12 mouse cellular contexts compared by ENCODE assay signal in genomic region chr4:127263438-127264182, GRCm38 (mm10). TPM values are rescaled to one million over a fixed set of nuclear protein-coding genes. Genes with fewer than 3 reads are reported as not detected.
DNase-seq lines count a peak whose midpoint lies in the region; ATAC-seq and TF ChIP-seq lines count a peak whose summit lies in the region.
"Had no signal": no experiment of that assay in that cellular context is flagged by ENCODE, and none has a peak within 500 bp of the region (broad histone marks: within the 10 kb centered on the region; RNA-seq: fewer than 3 reads in every experiment).

No protein-coding gene starts in this region.

- H3K9me3 ChIP-seq in hindbrain, embryonic 11.5 days (ENCODE audit: control insufficient read depth, low read length), result no peaks in the 10 kb centered on the region
- no peaks in the 10 kb centered on the region for H3K9me3 ChIP-seq in hindbrain, embryonic 12.5 days (replicated peaks)
- no peaks in the 10 kb centered on the region for H3K9me3 ChIP-seq in heart, embryonic 10.5 days
- H3K9me3 ChIP-seq in kidney, postnatal 0 days (replicated peaks; ENCODE audit: low read length), result no peaks in the 10 kb centered on the region
- H3K9me3 ChIP-seq: stomach, embryonic 15.5 days had no signal

- no peaks in the 10 kb centered on the region for H3K4me1 ChIP-seq in hindbrain, embryonic 11.5 days (replicated peaks; ENCODE audit: control insufficient read depth, insufficient read depth, low read length)
- peaks cover 8% of the 10 kb centered on the region for H3K4me1 ChIP-seq in hindbrain, embryonic 12.5 days
- H3K4me1 ChIP-seq in heart, embryonic 10.5 days, result peaks cover 28% of the 10 kb centered on the region
- no peaks in the 10 kb centered on the region for H3K4me1 ChIP-seq in kidney, postnatal 0 days (replicated peaks; ENCODE audit: insufficient read depth, low read length)
- H3K4me1 ChIP-seq: stomach, embryonic 15.5 days had no signal

- H3K27me3 ChIP-seq in hindbrain, embryonic 11.5 days (ENCODE audit: control insufficient read depth, insufficient read depth, low read length), result no peaks in the 10 kb centered on the region
- H3K27me3 ChIP-seq in hindbrain, embryonic 12.5 days, result no peaks in the 10 kb centered on the region; the same call in 1 of the 2 replicates
- peaks cover 4% of the 10 kb centered on the region; the same call in 1 of the 2 replicates for H3K27me3 ChIP-seq in heart, embryonic 10.5 days (ENCODE audit: insufficient read depth, poor library complexity, severe bottlenecking)
- no peaks in the 10 kb centered on the region for H3K27me3 ChIP-seq in kidney, postnatal 0 days (ENCODE audit: insufficient read depth, low read length)
- H3K27me3 ChIP-seq: stomach, embryonic 15.5 days had no signal

- WGBS in hindbrain, embryonic 11.5 days, result 62% methylated on average over 19 of the region's 19 CpGs
- 61% methylated on average over 19 of the region's 19 CpGs for WGBS in hindbrain, embryonic 12.5 days
- 44% methylated on average over 19 of the region's 19 CpGs for WGBS in heart, embryonic 10.5 days
- WGBS in kidney, postnatal 0 days, result 56% methylated on average over 19 of the region's 19 CpGs

- 0 out of 2 replicates have a peak overlapping the region, but pooled peaks have one; percentile 13 for H3K27ac ChIP-seq in hindbrain, embryonic 11.5 days (ENCODE audit: low read depth, low read length)
- H3K27ac ChIP-seq in hindbrain, embryonic 12.5 days, result no peak overlapping the region
- peak overlapping the region; percentile 63 for H3K27ac ChIP-seq in heart, embryonic 10.5 days
- H3K27ac ChIP-seq in kidney, postnatal 0 days, result peak overlapping the region; percentile 54
- H3K27ac ChIP-seq: stomach, embryonic 15.5 days had no signal

- ATAC-seq in hindbrain, embryonic 11.5 days (ENCODE audit: low FRiP score), result no peak
- ATAC-seq in hindbrain, embryonic 12.5 days (ENCODE audit: low FRiP score), result no peak
- ATAC-seq in kidney, postnatal 0 days (replicated peaks; ENCODE audit: low FRiP score, low read depth), result no peak

- H3K9ac ChIP-seq in hindbrain, embryonic 11.5 days (ENCODE audit: low read depth, low read length), result no peak overlapping the region
- H3K9ac ChIP-seq in hindbrain, embryonic 12.5 days, result no peak overlapping the region
- H3K9ac ChIP-seq in kidney, postnatal 0 days (ENCODE audit: low read depth, low read length), result no peak overlapping the region
- H3K9ac ChIP-seq: stomach, embryonic 15.5 days had no signal

- H3K4me2 ChIP-seq in hindbrain, embryonic 11.5 days (replicated peaks; ENCODE audit: low read depth, low read length), result no peak overlapping the region
- no peak overlapping the region for H3K4me2 ChIP-seq in hindbrain, embryonic 12.5 days (replicated peaks)
- no peak overlapping the region for H3K4me2 ChIP-seq in kidney, postnatal 0 days (ENCODE audit: low read length)
- H3K4me2 ChIP-seq: stomach, embryonic 15.5 days had no signal

- TF ChIP-seq CTCF in kidney, postnatal 0 days (IDR thresholded peaks at IDR 0.05; ENCODE audit: low read depth), result no peak

- no peak overlapping the region for H3K4me3 ChIP-seq in hindbrain, embryonic 11.5 days (ENCODE audit: low read depth, low read length)
- H3K4me3 ChIP-seq in hindbrain, embryonic 12.5 days, result no peak overlapping the region
- no peak overlapping the region for H3K4me3 ChIP-seq in heart, embryonic 10.5 days
- no peak overlapping the region for H3K4me3 ChIP-seq in kidney, postnatal 0 days (replicated peaks; ENCODE audit: low read depth, low read length)
- H3K4me3 ChIP-seq: erythroblast, embryonic 14.5 days; myocyte; stomach, embryonic 15.5 days had no signal

- peak; percentile 31 for DNase-seq in hindbrain, embryonic 11.5 days (ENCODE audit: low spot score)
- DNase-seq in heart, embryonic 10.5 days (ENCODE audit: low spot score), result peak; percentile 80
- DNase-seq in kidney, postnatal 0 days (ENCODE audit: low spot score), result peak; percentile 47
- DNase-seq in lung, postnatal 25 days (ENCODE audit: low spot score), result peak; percentile 75
- DNase-seq in right cerebral cortex, postnatal 4 days, result no peak
- DNase-seq in urinary bladder, postnatal 36 days (ENCODE audit: low spot score in 2 of 2), result no peak
- DNase-seq in c-Kit-positive CD71-positive TER-119-positive erythroid progenitor cells, embryonic 14.5 days (ENCODE audit: low spot score), result no peak
- DNase-seq: adrenal gland, postnatal 14 days had no signal

- H3K36me3 ChIP-seq in hindbrain, embryonic 11.5 days (ENCODE audit: control insufficient read depth, insufficient read depth, low read length), result no peaks in the 10 kb centered on the region
- no peaks in the 10 kb centered on the region for H3K36me3 ChIP-seq in hindbrain, embryonic 12.5 days
- no peaks in the 10 kb centered on the region for H3K36me3 ChIP-seq in heart, embryonic 10.5 days
- H3K36me3 ChIP-seq in kidney, postnatal 0 days (ENCODE audit: insufficient read depth, low read length), result no peaks in the 10 kb centered on the region
- H3K36me3 ChIP-seq: stomach, embryonic 15.5 days had no signal

RNA-seq across cellular contexts. Expression of gene Smim12, which starts 20.0 kb away (rescaled TPM):
- polyA plus RNA-seq in hindbrain, embryonic 11.5 days (2014; fragmentation: Nextera tagmentation; extraction: Ambion mirVana), result 59.3 and 59.7 TPM in 2 replicates
- 44.7 and 50.6 TPM in 2 replicates for polyA plus RNA-seq in hindbrain, embryonic 12.5 days (2016; fragmentation: Nextera tagmentation; extraction: Ambion mirVana)
- 83.2 TPM in 2 replicates for polyA plus RNA-seq in heart, embryonic 10.5 days (2016; fragmentation: Nextera tagmentation; extraction: Ambion mirVana)
- 67.5 and 72.2 TPM in 2 replicates for polyA plus RNA-seq in kidney, postnatal 0 days (2015; fragmentation: Nextera tagmentation; extraction: Ambion mirVana)

RNA-seq across cellular contexts. Expression of gene Gja4, which starts 50.2 kb away (rescaled TPM):
- 13.5 and 14.0 TPM in 2 replicates for polyA plus RNA-seq in hindbrain, embryonic 11.5 days (2014; fragmentation: Nextera tagmentation; extraction: Ambion mirVana)
- 13.9 and 15.2 TPM in 2 replicates for polyA plus RNA-seq in hindbrain, embryonic 12.5 days (2016; fragmentation: Nextera tagmentation; extraction: Ambion mirVana)
- polyA plus RNA-seq in heart, embryonic 10.5 days (2016; fragmentation: Nextera tagmentation; extraction: Ambion mirVana), result 32.7 and 48.8 TPM in 2 replicates
- polyA plus RNA-seq in kidney, postnatal 0 days (2015; fragmentation: Nextera tagmentation; extraction: Ambion mirVana), result 24.0 and 27.6 TPM in 2 replicates
- polyA plus RNA-seq: erythroblast, embryonic 14.5 days had no signal

Comparison
In these comparisons a context has a peak if more than half of its experiments do, and no peak if none do; other contexts are left out.
1. DNase-seq: peak in hindbrain, embryonic 11.5 days (single experiment), heart, embryonic 10.5 days (single experiment), kidney, postnatal 0 days (single experiment) and lung, postnatal 25 days (single experiment); none in right cerebral cortex, postnatal 4 days (single experiment), urinary bladder, postnatal 36 days (0 of 2) and c-Kit-positive CD71-positive TER-119-positive erythroid progenitor cells, embryonic 14.5 days (single experiment).